Mouse (Mus musculus) liver, adult 2 months (tissue): Measurements from ENCODE around the gene Ints13.
A peak's percentile ranks its signal among the peaks of the same experiment; 100 is the strongest.

Experiments
- CTCF ChIP-seq: fragments of 200-500 bp; IDR thresholded peaks from 2 replicates; pipeline ENCODE4 v1.5.1; 2011; ENCODE audit warnings: low read depth, low read length, control low read depth
- POLR2A ChIP-seq: fragments of 200-500 bp; IDR thresholded peaks from 2 replicates; pipeline ENCODE4 v1.6.1; 2011; ENCODE audit warnings: low read length, control low read depth; ENCODE audit not compliant: insufficient read depth; ENCODE audit errors: extremely low read depth

DNA sequence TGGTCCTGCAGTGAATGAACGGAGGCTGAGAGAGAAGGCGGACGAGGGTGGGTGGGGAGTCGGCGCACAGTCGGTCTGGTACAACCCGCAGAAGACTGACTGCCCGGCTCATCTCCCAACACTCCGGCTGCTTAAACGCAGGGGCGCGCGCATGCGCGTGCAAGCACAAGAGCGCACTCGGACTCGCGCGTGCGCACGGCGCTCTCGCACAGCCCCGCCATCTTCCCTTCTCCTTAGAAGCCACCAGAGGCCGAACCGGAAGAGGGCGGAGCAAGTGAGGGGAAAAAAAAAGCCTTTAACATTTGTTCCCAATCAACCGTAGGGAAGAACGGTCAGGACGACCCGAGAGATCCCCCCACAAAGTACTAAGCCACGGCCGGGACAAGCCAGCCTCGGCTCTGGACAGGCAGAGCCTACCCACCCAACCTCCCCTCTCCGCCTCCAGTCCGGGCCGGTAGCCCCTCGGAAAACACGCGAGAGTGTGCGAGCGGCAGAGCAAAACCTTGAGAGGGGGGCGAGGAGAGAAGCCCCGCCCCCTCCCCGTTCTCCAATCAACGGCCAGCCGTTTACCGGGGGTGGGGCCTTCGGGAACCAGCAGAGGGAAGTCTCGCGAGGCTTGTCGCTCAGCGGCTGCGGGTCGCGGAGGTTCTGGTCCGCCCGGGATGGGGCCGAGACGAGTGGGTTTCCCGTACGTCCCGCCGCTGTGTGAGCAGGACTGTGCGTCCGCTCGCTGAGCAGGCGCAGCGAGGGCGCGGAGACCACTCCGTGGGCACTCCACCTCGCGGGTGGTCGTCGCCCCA, at the start of gene Ints13:
- no peak for TF ChIP-seq CTCF
- peak; percentile 88 for TF ChIP-seq POLR2A
